Mouse (Mus musculus) bone marrow macrophage, adult 2 months (primary cell): ENCODE results near the gene Acot3. TPM values are rescaled to one million over a fixed set of nuclear protein-coding genes. Genes with fewer than 3 reads are reported as not detected.
"Not testable (repeated sequence)": the region's sequence is repeated elsewhere in the genome, so short reads cannot be mapped to it uniquely, and the experiment has no call there.

Source experiments
- H3K27ac ChIP-seq: 2 replicates; pipeline ENCODE4 v1.5.1; 2012; ENCODE audit warnings: low read depth, low read length; ENCODE audit not compliant: insufficient read depth
- H3K4me1 ChIP-seq: 2 replicates; pipeline ENCODE4 v1.6.1; 2012; ENCODE audit warnings: low read length; ENCODE audit not compliant: control insufficient read depth, insufficient read depth
- H3K4me3 ChIP-seq: 2 replicates; pipeline ENCODE4 v1.5.1; 2012; ENCODE audit warnings: mild to moderate bottlenecking, low read length, moderate library complexity; ENCODE audit not compliant: insufficient read depth
- CTCF ChIP-seq: IDR thresholded peaks from 2 replicates; pipeline ENCODE4 v1.5.1; 2012; ENCODE audit warnings: low read depth, mild to moderate bottlenecking, low read length, moderate library complexity
- POLR2A ChIP-seq: IDR thresholded peaks from 2 replicates; pipeline ENCODE4 v1.6.1; 2012; ENCODE audit warnings: mild to moderate bottlenecking, low read depth, low read length, borderline replicate concordance
- polyA plus RNA-seq: library from polyadenylated mRNA; stranded (reverse); fragments of >200 nt; gene quantifications from 2 replicates; pipeline ENCODE4 v1.2.4, GENCODE M21; 2012; ENCODE audit not compliant: missing spikeins, insufficient read depth, insufficient read length

The Acot3 gene
- polyA plus RNA-seq, 1 experiment = not detected

DNA sequence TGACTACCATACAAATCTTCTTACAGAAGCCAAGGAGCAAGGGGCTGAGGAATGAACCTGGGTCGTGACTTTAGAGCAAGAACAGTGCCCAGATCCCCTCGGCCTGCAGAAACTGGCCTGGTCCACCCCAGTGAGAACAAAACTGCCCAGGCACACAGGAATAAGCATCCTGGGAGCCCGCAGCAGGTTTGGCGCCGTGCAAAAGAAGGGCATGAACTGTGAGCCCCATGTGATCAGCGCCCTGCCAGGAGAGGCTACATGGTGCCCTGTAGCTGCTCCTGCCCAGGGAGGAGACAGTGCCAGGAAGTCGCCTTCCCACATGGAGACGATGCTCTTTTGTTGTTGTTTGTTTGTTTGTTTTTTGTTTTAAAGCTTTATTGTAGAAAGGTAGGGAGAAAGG is 12.7 kb downstream of the Acot3 start:
- H3K4me1 ChIP-seq = no peaks in the 10 kb centered on the region
- no peak overlapping the region for H3K4me3 ChIP-seq
- no peak overlapping the region for H3K27ac ChIP-seq
- TF ChIP-seq CTCF = no peak
- no peak for TF ChIP-seq POLR2A

DNA sequence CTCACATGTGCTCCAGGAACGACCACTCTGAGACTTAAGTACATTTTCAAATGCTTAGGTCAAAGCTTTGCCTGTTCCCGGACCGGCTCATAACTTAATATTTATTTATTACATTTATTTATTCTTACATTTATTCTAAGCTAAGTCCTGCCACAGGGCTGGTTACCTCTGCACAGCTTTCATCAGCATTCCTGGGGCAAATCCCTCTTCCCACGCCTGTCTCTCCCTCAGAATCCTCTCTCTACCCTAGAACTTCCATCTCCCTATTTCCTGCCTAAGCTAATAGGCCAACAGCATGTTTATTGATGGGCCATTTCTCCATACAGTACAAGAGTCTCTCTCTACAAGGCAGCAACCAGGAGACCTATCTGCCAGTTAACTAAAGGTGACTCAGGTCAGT is 15.8 kb downstream of the Acot3 start:
- Histone ChIP-seq H3K4me3 (no peak overlapping the region), H3K27ac (no peak overlapping the region), H3K4me1 (no peaks in the 10 kb centered on the region)
- no peak for TF ChIP-seq CTCF
- no peak for TF ChIP-seq POLR2A

DNA sequence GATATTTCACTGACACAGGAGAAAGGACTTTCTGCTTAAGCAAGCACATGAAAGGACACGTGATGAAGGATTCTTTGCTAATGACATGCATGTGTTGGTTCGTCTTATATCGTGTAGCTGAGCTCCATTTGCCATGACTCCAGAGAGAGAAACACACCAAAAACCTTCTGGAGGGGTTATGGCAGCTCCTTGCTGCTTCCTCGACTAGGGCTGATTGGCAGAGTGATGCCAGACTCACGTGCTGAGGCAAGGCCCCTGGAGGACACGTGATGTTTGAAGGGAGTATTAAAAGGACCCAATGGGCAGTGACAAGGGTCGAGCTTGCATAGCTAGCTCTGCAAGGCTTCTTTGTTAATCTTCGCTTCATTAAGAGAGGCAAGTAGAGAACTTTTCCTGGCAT is 16.4 kb downstream of the Acot3 start:
- Histone ChIP-seq H3K4me1 (no peaks in the 10 kb centered on the region), H3K4me3 (no peak overlapping the region), H3K27ac (no peak overlapping the region)
- TF ChIP-seq POLR2A (no peak), CTCF (no peak)

DNA sequence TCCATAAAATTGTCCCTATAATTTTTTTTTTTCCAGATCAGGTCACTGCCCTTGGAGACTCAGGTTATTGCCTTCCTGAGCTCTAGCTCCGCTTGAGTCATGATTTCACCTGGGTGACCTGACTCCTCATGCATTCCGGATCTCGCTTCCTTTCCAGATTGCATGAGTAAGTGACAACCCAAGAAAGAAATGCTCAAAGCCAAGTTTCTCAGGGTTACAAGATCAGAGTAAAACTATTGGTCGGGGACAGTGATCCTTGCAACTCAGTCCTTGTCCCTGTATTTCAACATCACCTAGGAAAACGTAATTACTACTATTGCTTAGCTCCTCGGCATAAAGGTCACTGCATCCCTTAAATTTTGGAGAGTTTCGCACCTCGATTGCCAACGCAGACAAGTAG is 17.0 kb downstream of the Acot3 start, which contains the start of gene Acot5:
Gene Acot5 (plus strand): TSS at position 340 of the 400 bp plus-strand sequence.
- TF ChIP-seq CTCF = no peak
- TF ChIP-seq POLR2A = no peak
- Histone ChIP-seq H3K4me3 (peak within 1 kb of the TSS; percentile 38), H3K27ac (no peak within 1 kb of the TSS), H3K4me1 (no peaks in the 10 kb centered on the region)

DNA sequence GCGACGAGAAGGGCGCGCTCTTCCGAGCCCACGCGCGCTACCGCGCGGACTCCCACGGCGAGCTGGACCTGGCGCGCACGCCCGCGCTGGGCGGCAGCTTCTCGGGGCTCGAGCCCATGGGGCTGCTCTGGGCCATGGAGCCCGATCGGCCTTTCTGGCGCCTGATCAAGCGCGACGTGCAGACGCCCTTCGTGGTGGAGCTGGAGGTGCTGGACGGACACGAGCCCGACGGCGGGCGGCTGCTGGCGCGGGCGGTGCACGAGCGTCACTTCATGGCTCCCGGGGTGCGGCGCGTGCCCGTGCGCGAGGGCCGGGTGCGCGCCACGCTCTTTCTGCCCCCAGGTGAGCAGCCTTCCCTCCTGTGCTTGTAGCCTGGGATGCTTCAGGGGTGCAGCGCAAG is 17.6 kb downstream of the Acot3 start:
- H3K4me3 ChIP-seq = peak overlapping the region; percentile 38
- not testable (repeated sequence) for H3K4me1 ChIP-seq, H3K27ac ChIP-seq

DNA sequence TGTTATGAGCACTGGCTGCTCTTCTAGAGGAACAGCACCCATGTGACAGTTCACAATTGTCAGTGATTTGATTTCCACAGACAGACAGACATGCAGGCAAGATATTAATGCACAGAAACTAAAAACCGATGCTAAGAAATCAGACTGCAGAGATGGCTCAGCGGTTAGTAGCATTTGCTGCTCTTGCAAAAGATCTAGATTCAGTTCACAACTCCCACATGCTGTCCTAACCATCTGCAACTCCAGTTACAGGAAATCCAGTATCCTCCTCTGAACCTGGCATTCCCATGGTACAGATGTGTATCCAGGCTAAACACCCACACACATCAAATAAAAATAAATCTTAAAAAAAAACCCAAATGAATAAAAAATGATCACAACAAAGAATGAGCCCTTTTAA is 19.8 kb downstream of the Acot3 start:
- TF ChIP-seq POLR2A = no peak
- TF ChIP-seq CTCF = no peak
- Histone ChIP-seq H3K27ac (no peak overlapping the region), H3K4me1 (no peaks in the 10 kb centered on the region), H3K4me3 (no peak overlapping the region)

DNA sequence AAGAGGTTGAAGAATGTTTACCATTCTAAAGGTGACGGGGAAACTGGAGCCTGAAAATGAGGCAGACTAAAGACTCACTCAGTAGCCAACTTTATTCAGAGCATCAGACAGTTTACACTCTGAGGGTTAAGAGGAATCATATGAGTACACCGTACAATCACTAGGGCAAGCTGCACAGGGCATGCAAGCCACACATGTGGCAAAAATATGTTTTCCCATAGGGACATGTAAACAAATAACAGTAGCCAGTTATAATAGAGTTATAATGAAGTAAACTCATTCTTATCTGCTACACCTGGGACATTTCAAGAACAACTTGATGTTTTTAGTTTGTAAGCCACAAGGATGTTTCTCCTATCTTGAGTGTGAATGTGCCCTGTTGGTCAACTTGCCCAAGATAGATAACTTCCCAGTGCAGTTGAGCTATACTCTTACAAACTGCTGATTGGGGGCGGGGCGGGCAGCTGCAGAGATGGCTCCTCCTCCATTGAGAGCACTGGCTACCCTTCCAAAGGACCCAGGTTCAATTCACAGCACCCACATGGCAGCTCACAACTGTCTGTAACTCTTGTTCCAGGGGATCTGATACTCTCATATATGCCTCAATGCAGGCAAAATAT is 25.5 kb downstream of the Acot3 start:
- Histone ChIP-seq H3K4me3 (no peak overlapping the region), H3K27ac (no peak overlapping the region), H3K4me1 (no peaks in the 10 kb centered on the region)
- TF ChIP-seq CTCF (no peak), POLR2A (no peak)

DNA sequence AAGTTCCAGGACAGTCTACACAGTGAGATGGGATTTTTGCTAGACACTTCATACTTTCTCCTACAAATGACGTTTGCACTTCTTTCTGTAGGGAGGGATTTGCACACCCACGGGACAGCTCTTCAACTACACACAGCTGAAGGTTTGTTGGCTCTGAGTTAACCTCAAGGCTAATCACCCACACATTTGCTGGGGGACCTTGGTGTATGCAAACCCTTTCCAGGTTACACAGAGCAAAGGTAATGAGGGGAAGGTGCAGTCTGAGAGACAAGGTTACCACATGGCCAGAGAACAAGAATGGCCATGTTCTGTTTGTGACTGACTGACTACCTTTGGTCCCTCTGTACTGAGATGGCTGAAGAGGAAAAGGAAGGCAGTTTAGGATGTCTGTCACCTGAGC is 31.9 kb downstream of the Acot3 start:
- H3K27ac ChIP-seq = no peak overlapping the region
- TF ChIP-seq CTCF (no peak), POLR2A (no peak)
- H3K4me1 ChIP-seq = no peaks in the 10 kb centered on the region
- no peak overlapping the region for H3K4me3 ChIP-seq

DNA sequence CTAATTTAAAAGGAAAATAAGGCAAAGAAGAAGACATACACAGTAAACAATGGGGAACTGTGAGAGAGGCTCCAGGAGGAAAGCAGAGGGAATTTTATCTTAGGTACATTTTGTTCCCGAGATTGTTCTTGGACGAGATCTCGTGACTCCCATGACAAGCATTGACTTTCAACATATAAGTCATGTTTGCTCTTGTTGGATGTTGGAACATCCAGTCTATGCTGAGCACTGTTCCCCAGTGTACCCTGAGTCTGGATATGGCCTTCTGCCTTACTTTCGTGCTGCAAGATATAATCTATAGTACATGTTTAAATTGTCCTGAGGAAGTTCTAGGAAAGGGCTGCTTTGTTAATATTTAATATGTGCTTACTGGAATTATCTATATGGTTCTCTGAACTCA is 32.6 kb downstream of the Acot3 start:
- Histone ChIP-seq H3K4me3 (no peak overlapping the region), H3K4me1 (no peaks in the 10 kb centered on the region), H3K27ac (no peak overlapping the region)
- TF ChIP-seq POLR2A (no peak), CTCF (no peak)

DNA sequence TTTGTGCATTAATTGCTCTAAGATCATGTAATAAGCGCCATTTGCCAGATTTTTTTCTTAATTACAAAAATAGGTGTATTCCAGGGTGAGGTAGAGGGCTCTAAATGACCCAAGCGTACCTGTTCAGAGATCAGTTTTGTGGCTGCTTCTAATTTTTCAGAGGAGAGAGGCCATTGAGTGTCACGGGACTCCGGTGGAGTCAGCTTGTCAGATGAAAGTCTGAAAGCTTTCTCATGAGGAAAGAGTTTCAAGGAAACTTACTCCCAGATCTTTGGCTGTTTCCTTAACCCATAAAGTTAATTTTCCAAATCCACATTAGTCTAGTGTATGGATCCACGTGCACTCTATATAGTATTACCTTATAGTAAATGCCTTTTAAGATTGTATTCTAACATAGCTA is 42.7 kb downstream of the Acot3 start:
- not testable (repeated sequence) for H3K4me1 ChIP-seq, H3K4me3 ChIP-seq, H3K27ac ChIP-seq

DNA sequence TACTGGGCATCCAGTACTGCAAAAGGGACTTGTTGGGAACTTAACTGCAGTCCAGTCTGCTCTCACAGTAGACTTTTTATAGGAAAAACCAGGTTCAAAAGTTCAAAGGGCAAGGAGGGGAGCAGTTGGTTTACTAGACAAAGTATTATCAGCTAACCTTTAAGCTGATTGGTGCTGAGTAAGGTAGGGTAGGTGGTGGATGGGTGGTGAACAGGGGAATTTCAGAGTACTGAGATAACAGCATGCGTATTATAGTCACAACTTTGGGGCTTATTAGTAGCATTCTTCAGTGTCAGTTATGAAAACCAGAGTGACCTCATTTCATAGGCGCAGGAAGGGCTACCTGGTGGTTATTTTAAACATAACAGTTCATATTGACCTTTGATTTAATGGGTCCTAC is 47.7 kb downstream of the Acot3 start:
- no peak overlapping the region for H3K4me3 ChIP-seq

More for the DNA sequence above, 47.7 kb downstream of the Acot3 start:
- H3K27ac ChIP-seq = no peak overlapping the region
- TF ChIP-seq POLR2A (no peak), CTCF (no peak)
- H3K4me1 ChIP-seq = 0 out of 2 replicates have a peak, but pooled peaks cover 2% of the 10 kb centered on the region
